Mouse (Mus musculus): Measurements from ENCODE around the gene Ccdc127.
A peak's percentile ranks its signal among the peaks of the same experiment; 100 is the strongest.

DNA sequence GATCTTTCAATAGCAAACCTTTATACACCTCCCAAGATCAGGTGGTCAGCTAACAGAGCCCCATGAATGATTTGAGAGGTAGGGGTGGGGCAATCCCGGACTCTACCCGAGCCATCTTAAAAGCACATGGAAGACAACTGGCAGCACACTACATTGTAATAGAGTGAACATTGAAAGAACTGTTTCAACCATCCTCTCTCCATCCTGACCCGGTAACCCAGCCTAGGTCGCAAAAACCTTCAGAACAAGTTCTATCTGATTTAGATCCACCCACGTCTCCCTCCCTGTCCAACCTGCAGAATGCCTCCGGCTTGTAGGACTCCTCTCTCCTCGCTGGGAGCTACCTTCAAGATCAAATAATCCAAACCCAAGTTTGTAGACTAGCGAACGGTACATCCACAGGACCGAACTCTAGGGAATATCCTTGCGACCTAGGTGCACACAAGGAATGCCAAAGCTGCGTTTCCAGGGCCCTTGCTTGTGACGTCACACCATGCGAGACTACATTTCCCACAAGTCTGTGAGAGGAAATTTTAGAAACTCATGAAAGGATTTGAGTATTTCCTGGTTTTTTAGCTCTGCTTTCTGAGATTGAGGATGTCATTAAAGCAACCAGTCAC lies 40.4 kb downstream of the Ccdc127 start, which contains the start of gene Zfp72:
- TF ChIP-seq CTCF (IDR thresholded peaks at IDR 0.05; ENCODE audit: borderline replicate concordance, insufficient read depth, low read length), result no peak
- TF ChIP-seq POLR2A (IDR thresholded peaks at IDR 0.05; ENCODE audit: low read depth, low read length), result peak; percentile 79

Data from embryonic fibroblast, embryonic 13.5 days (primary cell).